Mouse (Mus musculus) heart, postnatal 0 days (tissue): Measurements from ENCODE around the gene Evi5. TPM values are rescaled to one million over a fixed set of nuclear protein-coding genes. Genes with fewer than 3 reads are reported as not detected.

Source experiments
- ATAC-seq: fragments of 200-750 bp; cut with Nextera tagmentation; 2 replicates; pipeline ENCODE4 v1.8.0; 2017; ENCODE audit warnings: low read depth, moderate number of reproducible peaks, moderate library complexity; ENCODE audit not compliant: insufficient read depth
- DNase-seq: peaks from one replicate; pipeline ENCODE4 v3.0.0-alpha.2; 2016; ENCODE audit warnings: low spot score
- H3K27ac ChIP-seq: fragments of 300-500 bp; sonication (generic); 2 replicates; pipeline ENCODE4 v1.5.1; 2014; ENCODE audit warnings: low read depth, mild to moderate bottlenecking
- H3K27me3 ChIP-seq: fragments of 300-500 bp; sonication (generic); 2 replicates; pipeline ENCODE4 v1.6.1; 2014; ENCODE audit warnings: low read length, mixed read lengths; ENCODE audit not compliant: control insufficient read depth, insufficient read depth
- H3K36me3 ChIP-seq: fragments of 300-500 bp; sonication (generic); replicated peaks from 2 replicates; pipeline ENCODE4 v1.6.1; 2014; ENCODE audit warnings: low read length, mixed read lengths; ENCODE audit not compliant: control insufficient read depth, insufficient read depth
- H3K4me1 ChIP-seq: fragments of 300-500 bp; sonication (generic); 2 replicates; pipeline ENCODE4 v1.6.1; 2014; ENCODE audit warnings: antibody characterized with exemption; ENCODE audit not compliant: control insufficient read depth, insufficient read depth
- H3K4me2 ChIP-seq: fragments of 300-500 bp; sonication (generic); 2 replicates; pipeline ENCODE4 v1.6.1; 2014; ENCODE audit warnings: low read depth, mild to moderate bottlenecking, low read length, moderate library complexity
- H3K4me3 ChIP-seq: fragments of 300-500 bp; sonication (generic); 2 replicates; pipeline ENCODE4 v1.5.1; 2014; ENCODE audit warnings: low read depth, low read length
- H3K9ac ChIP-seq: fragments of 300-500 bp; sonication (generic); replicated peaks from 2 replicates; pipeline ENCODE4 v1.6.1; 2014; ENCODE audit warnings: low read depth, low read length, mixed read lengths
- H3K9me3 ChIP-seq: fragments of 300-500 bp; sonication (generic); replicated peaks from 2 replicates; pipeline ENCODE4 v1.6.1; 2016; ENCODE audit warnings: low read length; ENCODE audit not compliant: control insufficient read depth
- CTCF ChIP-seq: IDR thresholded peaks from 2 replicates; pipeline ENCODE4 v1.5.1; 2016; ENCODE audit warnings: antibody characterized with exemption, control low read depth, low read depth
- EP300 ChIP-seq: IDR thresholded peaks from 2 replicates; pipeline ENCODE4 v1.6.1; 2016; ENCODE audit warnings: antibody characterized with exemption, low read depth
- WGBS: fragments of 180-500 bp; shearing (Covaris S2); extraction: QIAGEN DNeasy Blood & Tissue Kit; methylation state at CpG from one replicate; pipeline ENCODE4 v1.1.7; 2014; 5-methylcytosine and 5-hydroxymethylcytosine counted together
- polyA plus RNA-seq: library from polyadenylated mRNA; unstranded; fragments of >200 nt; fragmentation: Nextera tagmentation; extraction: Ambion mirVana; gene quantifications from 2 replicates; pipeline ENCODE4 v1.2.1, GENCODE M21; 2015
- total RNA-seq: library from RNA; depleted of rRNA; stranded (reverse); fragments of >200 nt; gene quantifications from 2 replicates; pipeline ENCODE4 v1.2.3, GENCODE M21; 2014; ENCODE audit warnings: low replicate concordance; rRNA removed

The Evi5 gene
- total and polyA plus RNA-seq, 2 experiments from 2014 or later: 38.4 to 66.6 TPM

DNA sequence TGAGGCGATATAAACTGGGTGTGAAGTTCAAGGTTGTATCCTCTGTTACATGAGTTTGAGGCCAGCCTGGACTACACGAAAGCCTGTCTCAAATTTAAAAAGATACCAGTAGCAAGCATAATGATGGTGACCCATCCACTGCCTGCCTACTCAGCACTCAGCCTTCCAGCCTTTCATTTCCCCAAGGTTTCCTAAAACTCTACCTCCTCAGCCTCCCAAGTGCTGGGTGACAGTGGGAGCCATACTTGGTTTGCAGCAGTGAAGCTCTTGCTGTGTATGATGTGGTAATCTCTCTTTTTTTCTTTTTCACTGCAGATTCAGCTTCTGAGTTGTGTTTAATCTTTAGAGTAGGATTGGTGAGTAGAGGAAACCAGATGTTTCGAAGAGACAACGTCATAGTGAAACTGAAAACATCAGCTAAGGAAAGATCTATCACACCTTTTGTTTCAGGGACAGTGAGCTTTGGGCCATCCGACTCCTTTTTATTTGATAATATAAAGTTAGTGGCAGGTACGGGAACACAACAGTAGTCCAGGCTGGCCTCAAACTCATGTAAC, 171.6 kb downstream of the Evi5 start:
- no peaks in the 10 kb centered on the region for H3K4me1 ChIP-seq
- TF ChIP-seq EP300 (no peak), CTCF (no peak)
- 80% methylated on average over 6 of the region's 6 CpGs for WGBS
- H3K36me3 ChIP-seq: no peaks in the 10 kb centered on the region
- ATAC-seq: no peak
- H3K9ac ChIP-seq: no peak overlapping the region
- DNase-seq: no peak
- no peak overlapping the region for H3K4me3 ChIP-seq
- no peak overlapping the region for H3K27ac ChIP-seq
- no peaks in the 10 kb centered on the region for H3K27me3 ChIP-seq
- no peaks in the 10 kb centered on the region for H3K9me3 ChIP-seq
- no peak overlapping the region for H3K4me2 ChIP-seq

DNA sequence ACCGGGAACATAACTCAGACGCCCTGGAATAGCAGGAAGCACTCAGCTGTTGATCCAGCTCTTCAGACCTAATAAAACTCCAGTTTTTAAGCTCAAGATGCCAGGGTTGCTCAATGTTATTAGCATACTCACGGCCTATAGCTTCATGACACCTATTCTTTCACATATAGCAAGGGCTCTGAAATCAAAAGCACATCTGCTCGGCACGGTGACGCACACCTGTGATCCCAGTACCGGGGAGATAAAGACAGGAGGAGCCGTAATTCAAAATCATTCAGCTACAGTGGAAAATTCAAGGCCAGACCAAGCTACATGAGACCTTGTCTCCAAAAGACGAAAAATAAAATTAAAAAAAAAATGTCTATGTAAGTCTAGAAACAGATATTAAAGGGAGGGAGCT, 173.2 kb downstream of the Evi5 start:
- 85% methylated on average over 9 of the region's 9 CpGs for WGBS
- TF ChIP-seq CTCF (no peak), EP300 (no peak)

DNA sequence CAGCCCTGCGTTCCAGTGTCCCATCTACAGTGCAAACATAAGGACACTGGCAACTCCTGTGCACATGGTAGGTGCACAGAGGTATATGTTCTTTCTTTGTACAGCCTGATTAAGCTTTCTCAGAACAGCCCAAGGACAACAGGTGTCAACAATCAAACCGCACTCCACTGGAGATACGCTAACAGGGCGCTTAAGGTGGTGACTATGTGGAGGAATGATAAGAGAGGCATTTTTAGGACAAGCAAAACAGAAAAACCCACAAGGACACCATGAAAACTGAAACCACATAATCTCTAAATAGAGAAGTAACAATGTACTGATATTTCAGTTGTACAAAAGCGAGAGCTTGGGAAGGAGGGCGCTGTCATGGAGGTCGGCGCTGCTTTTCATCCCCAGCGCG, 174.0 kb downstream of the Evi5 start:
- ATAC-seq (peak; percentile 55), DNase-seq (no peak)
- no peaks in the 10 kb centered on the region for H3K27me3 ChIP-seq
- no peak overlapping the region for H3K9ac ChIP-seq
- 36% methylated on average over 10 of the region's 10 CpGs for WGBS
- H3K27ac ChIP-seq: peak overlapping the region; percentile 8; the same call in 1 of the 2 replicates
- H3K4me3 ChIP-seq: no peak overlapping the region
- TF ChIP-seq EP300 (no peak), CTCF (no peak)
- H3K4me1 ChIP-seq: no peaks in the 10 kb centered on the region
- no peaks in the 10 kb centered on the region for H3K36me3 ChIP-seq
- H3K9me3 ChIP-seq: no peaks in the 10 kb centered on the region
- peak overlapping the region; percentile 26; the same call in 1 of the 2 replicates for H3K4me2 ChIP-seq

More for the DNA sequence above, 173.2 kb downstream of the Evi5 start:
- no peak overlapping the region for H3K9ac ChIP-seq
- no peak overlapping the region for H3K27ac ChIP-seq
- H3K9me3 ChIP-seq: no peaks in the 10 kb centered on the region
- H3K4me2 ChIP-seq: no peak overlapping the region
- H3K4me3 ChIP-seq: no peak overlapping the region
- DNase-seq (no peak), ATAC-seq (no peak)
- no peaks in the 10 kb centered on the region for H3K36me3 ChIP-seq
- no peaks in the 10 kb centered on the region for H3K27me3 ChIP-seq
- no peaks in the 10 kb centered on the region for H3K4me1 ChIP-seq

DNA sequence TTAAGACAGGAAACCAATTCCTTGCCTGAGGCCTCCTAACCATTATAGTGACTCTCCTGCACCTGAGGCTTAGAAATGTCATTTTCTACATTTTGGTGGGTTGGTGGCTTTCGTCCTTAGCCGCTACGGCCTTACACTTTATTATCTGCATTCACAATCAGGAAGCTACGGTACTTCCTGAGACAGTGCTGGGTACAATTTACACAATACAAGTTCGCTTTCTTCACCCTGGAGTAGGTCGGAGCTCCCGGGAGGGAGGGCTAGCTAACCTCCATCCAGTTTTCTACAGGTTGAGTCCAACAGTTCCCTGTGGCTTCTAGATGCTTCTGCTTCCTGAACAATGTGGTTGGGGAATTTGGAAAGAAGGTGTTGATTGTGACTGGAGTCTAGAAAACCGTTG, 176.0 kb downstream of the Evi5 start:
- DNase-seq (no peak), ATAC-seq (no peak)
- H3K4me2 ChIP-seq: no peak overlapping the region
- WGBS: 72% methylated on average over 8 of the region's 8 CpGs
- H3K9me3 ChIP-seq: no peaks in the 10 kb centered on the region
- H3K9ac ChIP-seq: no peak overlapping the region
- no peaks in the 10 kb centered on the region for H3K27me3 ChIP-seq
- TF ChIP-seq CTCF (no peak), EP300 (no peak)
- H3K27ac ChIP-seq: no peak overlapping the region
- no peak overlapping the region for H3K4me3 ChIP-seq
- H3K36me3 ChIP-seq: no peaks in the 10 kb centered on the region
- no peaks in the 10 kb centered on the region for H3K4me1 ChIP-seq

DNA sequence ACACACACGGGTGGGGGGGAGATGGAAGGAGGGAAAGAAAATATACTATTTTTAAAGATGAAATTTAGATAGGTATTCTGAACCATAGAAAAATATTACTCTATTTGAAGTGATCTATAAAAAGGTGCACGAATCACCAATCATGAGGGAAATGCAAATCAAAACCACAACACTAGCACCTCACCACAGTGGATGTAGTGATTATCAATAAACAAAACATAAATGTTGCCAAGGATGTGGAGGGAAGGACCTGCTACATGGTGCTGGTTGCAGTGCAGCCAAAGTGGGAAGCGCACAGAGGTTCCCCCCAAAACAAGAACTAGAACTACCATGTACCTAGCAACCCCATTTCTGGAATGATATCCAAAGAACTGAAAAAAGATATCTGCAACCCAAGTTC, 179.9 kb downstream of the Evi5 start:
- H3K27me3 ChIP-seq: no peaks in the 10 kb centered on the region
- no peaks in the 10 kb centered on the region for H3K4me1 ChIP-seq
- TF ChIP-seq CTCF: no peak
- no peak for TF ChIP-seq EP300
- H3K9ac ChIP-seq: no peak overlapping the region
- H3K36me3 ChIP-seq: no peaks in the 10 kb centered on the region
- 65% methylated on average over 3 of the region's 3 CpGs for WGBS
- H3K27ac ChIP-seq: no peak overlapping the region
- DNase-seq (no peak), ATAC-seq (no peak)
- H3K4me2 ChIP-seq: no peak overlapping the region
- H3K4me3 ChIP-seq: no peak overlapping the region
- no peaks in the 10 kb centered on the region for H3K9me3 ChIP-seq

Other genes with a start within 250 kb of the Evi5 start
- gene Gfi1, start 149.1 kb downstream of the Evi5 start, total RNA-seq: 0.62 TPM in 1 of 2 replicates, not detected in the other
- not detected in 2 replicates for gene Gfi1, start 149.1 kb downstream of the Evi5 start, polyA plus RNA-seq
- gene Ube2d2b, start 45.0 kb downstream of the Evi5 start, total RNA-seq: not detected in 2 replicates
- not detected in 2 replicates for gene Ube2d2b, start 45.0 kb downstream of the Evi5 start, polyA plus RNA-seq
- 201 and 233 TPM in 2 replicates for gene Rpl5, start 25.4 kb upstream of the Evi5 start, total RNA-seq
- gene Rpl5, start 25.4 kb upstream of the Evi5 start, polyA plus RNA-seq: 22.1 and 26.8 TPM in 2 replicates
- gene Fam69a, start 112.0 kb upstream of the Evi5 start, total RNA-seq: 1.9 and 5.7 TPM in 2 replicates
- 18.6 and 19.2 TPM in 2 replicates for gene Fam69a, start 112.0 kb upstream of the Evi5 start, polyA plus RNA-seq
- 20.2 and 33.3 TPM in 2 replicates for gene Mtf2, start 190.6 kb upstream of the Evi5 start, total RNA-seq
- gene Mtf2, start 190.6 kb upstream of the Evi5 start, polyA plus RNA-seq: 34.4 and 38.1 TPM in 2 replicates